Mouse (Mus musculus): ENCODE results near the gene Pnpo.

Gene Pnpo

GRCm38 (mm10) chr11:96943746-96944304, at the start of gene Pnpo:
Gene Pnpo, minus strand, starts transcription at chr11:96943986.
- peak; percentile 87 for DNase-seq (ENCODE audit: low read depth, low spot score)

GRCm38 (mm10) chr11:96992722-96993311, 49.0 kb upstream of the Pnpo start:
- no peak for DNase-seq (ENCODE audit: low read depth, low spot score)

- no peak for DNase-seq (ENCODE audit: low read depth, low spot score)
Measured at GRCm38 (mm10) chr11:96991501-96991900, 47.7 kb upstream of the Pnpo start.

- DNase-seq (ENCODE audit: low read depth, low spot score) = no peak
Measured at GRCm38 (mm10) chr11:96987873-96988655, 44.3 kb upstream of the Pnpo start.

GRCm38 (mm10) chr11:96986463-96986862, 42.7 kb upstream of the Pnpo start:
- DNase-seq (ENCODE audit: low read depth, low spot score) = no peak

- no peak for DNase-seq (ENCODE audit: low read depth, low spot score)
Measured at GRCm38 (mm10) chr11:96984903-96985302, 41.1 kb upstream of the Pnpo start.

- no peak for DNase-seq (ENCODE audit: low read depth, low spot score)
Measured at GRCm38 (mm10) chr11:96982859-96983258, 39.1 kb upstream of the Pnpo start, which contains the start of gene Sp2. Gene Sp2, minus strand, starts transcription at chr11:96982959.

- peak; percentile 75 for DNase-seq (ENCODE audit: low read depth, low spot score)
Measured at GRCm38 (mm10) chr11:96982355-96982754, 38.6 kb upstream of the Pnpo start.

GRCm38 (mm10) chr11:96981461-96981860, 37.7 kb upstream of the Pnpo start:
- no peak for DNase-seq (ENCODE audit: low read depth, low spot score)

GRCm38 (mm10) chr11:96980021-96980420, 36.2 kb upstream of the Pnpo start:
- DNase-seq (ENCODE audit: low read depth, low spot score) = no peak

GRCm38 (mm10) chr11:96979329-96979728, 35.5 kb upstream of the Pnpo start:
- no peak for DNase-seq (ENCODE audit: low read depth, low spot score)

- DNase-seq (ENCODE audit: low read depth, low spot score) = no peak
Measured at GRCm38 (mm10) chr11:96978401-96979246, 34.8 kb upstream of the Pnpo start.

GRCm38 (mm10) chr11:96977606-96978400, 34.0 kb upstream of the Pnpo start:
- DNase-seq (ENCODE audit: low read depth, low spot score) = peak; percentile 100

- peak; percentile 77 for DNase-seq (ENCODE audit: low read depth, low spot score)
Measured at GRCm38 (mm10) chr11:96976911-96977591, 33.3 kb upstream of the Pnpo start.

- no peak for DNase-seq (ENCODE audit: low read depth, low spot score)
Measured at GRCm38 (mm10) chr11:96976379-96976687, 32.5 kb upstream of the Pnpo start.

GRCm38 (mm10) chr11:96975511-96976378, 32.0 kb upstream of the Pnpo start:
- DNase-seq (ENCODE audit: low read depth, low spot score) = no peak

GRCm38 (mm10) chr11:96974813-96975212, 31.0 kb upstream of the Pnpo start:
- no peak for DNase-seq (ENCODE audit: low read depth, low spot score)

- no peak for DNase-seq (ENCODE audit: low read depth, low spot score)
Measured at GRCm38 (mm10) chr11:96973426-96973964, 29.7 kb upstream of the Pnpo start.

GRCm38 (mm10) chr11:96972906-96973305, 29.1 kb upstream of the Pnpo start:
- no peak for DNase-seq (ENCODE audit: low read depth, low spot score)

Data from retina, postnatal 7 days (tissue).